Mouse (Mus musculus) ovary, postnatal 14 days (tissue): ENCODE measurements around the gene Epyc.

Experiments
- DNase-seq: peaks from one replicate; pipeline ENCODE4 v3.0.0; 2022; ENCODE audit warnings: low spot score

Epyc gene

GRCm38 (mm10) chr10:97643768-97644167 is at the start of gene Epyc:
Gene Epyc, plus strand, starts transcription at chr10:97644068.
- DNase-seq = no peak

GRCm38 (mm10) chr10:97595680-97596079 is 48.2 kb upstream of the Epyc start:
- no peak for DNase-seq

GRCm38 (mm10) chr10:97601744-97602143 is 42.1 kb upstream of the Epyc start:
- DNase-seq = no peak

- no peak for DNase-seq
Measured at GRCm38 (mm10) chr10:97603256-97603655, 40.6 kb upstream of the Epyc start.

GRCm38 (mm10) chr10:97606579-97606978 is 37.3 kb upstream of the Epyc start, which contains the start of gene Kera:
Gene Kera, plus strand, starts transcription at chr10:97606879.
- no peak for DNase-seq

- DNase-seq = no peak
Measured at GRCm38 (mm10) chr10:97622328-97622727, 21.5 kb upstream of the Epyc start.

GRCm38 (mm10) chr10:97624381-97624780 is 19.5 kb upstream of the Epyc start:
- DNase-seq = no peak

GRCm38 (mm10) chr10:97625116-97625515 is 18.8 kb upstream of the Epyc start:
- no peak for DNase-seq

GRCm38 (mm10) chr10:97626543-97626942 is 17.3 kb upstream of the Epyc start:
- no peak for DNase-seq

- DNase-seq = no peak
Measured at GRCm38 (mm10) chr10:97631061-97631460, 12.8 kb upstream of the Epyc start.

- no peak for DNase-seq
Measured at GRCm38 (mm10) chr10:97641926-97642325, 1.9 kb upstream of the Epyc start.

GRCm38 (mm10) chr10:97650334-97650733 is 6.5 kb downstream of the Epyc start:
- no peak for DNase-seq

- DNase-seq = no peak
Measured at GRCm38 (mm10) chr10:97659489-97659888, 15.6 kb downstream of the Epyc start.

- DNase-seq = no peak
Measured at GRCm38 (mm10) chr10:97668656-97669055, 24.8 kb downstream of the Epyc start.

GRCm38 (mm10) chr10:97670202-97670601 is 26.3 kb downstream of the Epyc start:
- no peak for DNase-seq

- no peak for DNase-seq
Measured at GRCm38 (mm10) chr10:97673239-97673638, 29.4 kb downstream of the Epyc start.

GRCm38 (mm10) chr10:97682981-97683380 is 39.1 kb downstream of the Epyc start:
- no peak for DNase-seq

GRCm38 (mm10) chr10:97687198-97687597 is 43.3 kb downstream of the Epyc start:
- DNase-seq = no peak

GRCm38 (mm10) chr10:97689425-97689824 is 45.6 kb downstream of the Epyc start:
- no peak for DNase-seq

GRCm38 (mm10) chr10:97692913-97693312 is 49.0 kb downstream of the Epyc start, which contains the start of gene Ccer1:
Gene Ccer1, plus strand, starts transcription at chr10:97693059.
- DNase-seq = no peak

- no peak for DNase-seq
Measured at GRCm38 (mm10) chr10:97693398-97694135, 49.7 kb downstream of the Epyc start.

GRCm38 (mm10) chr10:97702321-97702720 is 58.5 kb downstream of the Epyc start:
- no peak for DNase-seq

GRCm38 (mm10) chr10:97704562-97704961 is 60.7 kb downstream of the Epyc start:
- peak; percentile 15 for DNase-seq

- peak; percentile 27 for DNase-seq
Measured at GRCm38 (mm10) chr10:97712687-97713086, 68.8 kb downstream of the Epyc start.
